Mouse (Mus musculus) ovary, postnatal 10 days (tissue): ENCODE data around the gene Etfdh.
"Not testable (repeated sequence)": the region's sequence is repeated elsewhere in the genome, so short reads cannot be mapped to it uniquely, and the experiment has no call there.

Experiments
- DNase-seq: peaks from one replicate; pipeline ENCODE4 v3.0.0; 2022; ENCODE audit warnings: low spot score

Gene Etfdh

GRCm38 (mm10) chr3:79576865-79577264, 52.4 kb downstream of the Etfdh start:
- DNase-seq: no peak

GRCm38 (mm10) chr3:79576468-79576816, 52.9 kb downstream of the Etfdh start:
- no peak for DNase-seq

GRCm38 (mm10) chr3:79575576-79576467, 53.5 kb downstream of the Etfdh start:
- no peak for DNase-seq

- DNase-seq: no peak
These were observed 55.0 kb downstream of the Etfdh start for GRCm38 (mm10) chr3:79574336-79574735.

- DNase-seq: not testable (repeated sequence)
These were observed 55.9 kb downstream of the Etfdh start for GRCm38 (mm10) chr3:79573376-79573775.

- no peak for DNase-seq
These were observed 56.9 kb downstream of the Etfdh start for GRCm38 (mm10) chr3:79572399-79572798.

- no peak for DNase-seq
These were observed 60.0 kb downstream of the Etfdh start for GRCm38 (mm10) chr3:79569351-79569681.

GRCm38 (mm10) chr3:79568629-79569350, 60.5 kb downstream of the Etfdh start:
- no peak for DNase-seq

GRCm38 (mm10) chr3:79567703-79568362, 61.5 kb downstream of the Etfdh start, which contains the start of gene Fnip2:
TSS of gene Fnip2 (minus strand) at chr3:79567796.
- peak; percentile 65 for DNase-seq

- DNase-seq: no peak
These were observed 62.3 kb downstream of the Etfdh start for GRCm38 (mm10) chr3:79566716-79567691.

- no peak for DNase-seq
These were observed 64.3 kb downstream of the Etfdh start for GRCm38 (mm10) chr3:79564875-79565606.

GRCm38 (mm10) chr3:79563511-79563910, 65.8 kb downstream of the Etfdh start:
- no peak for DNase-seq

- DNase-seq: no peak
These were observed 67.2 kb downstream of the Etfdh start for GRCm38 (mm10) chr3:79561784-79562715.

- DNase-seq: no peak
These were observed 68.7 kb downstream of the Etfdh start for GRCm38 (mm10) chr3:79560555-79560954.

- DNase-seq: no peak
These were observed 69.6 kb downstream of the Etfdh start for GRCm38 (mm10) chr3:79559773-79560045.

- DNase-seq: no peak
These were observed 70.1 kb downstream of the Etfdh start for GRCm38 (mm10) chr3:79559021-79559772.

GRCm38 (mm10) chr3:79555061-79555460, 74.2 kb downstream of the Etfdh start:
- no peak for DNase-seq
